Mouse (Mus musculus): ENCODE results near the gene Espl1. TPM values are rescaled to one million over a fixed set of nuclear protein-coding genes. Genes with fewer than 3 reads are reported as not detected.
A peak's percentile ranks its signal among the peaks of the same experiment; 100 is the strongest.

The Espl1 gene
- polyA plus RNA-seq, 1 experiment, result not detected

DNA sequence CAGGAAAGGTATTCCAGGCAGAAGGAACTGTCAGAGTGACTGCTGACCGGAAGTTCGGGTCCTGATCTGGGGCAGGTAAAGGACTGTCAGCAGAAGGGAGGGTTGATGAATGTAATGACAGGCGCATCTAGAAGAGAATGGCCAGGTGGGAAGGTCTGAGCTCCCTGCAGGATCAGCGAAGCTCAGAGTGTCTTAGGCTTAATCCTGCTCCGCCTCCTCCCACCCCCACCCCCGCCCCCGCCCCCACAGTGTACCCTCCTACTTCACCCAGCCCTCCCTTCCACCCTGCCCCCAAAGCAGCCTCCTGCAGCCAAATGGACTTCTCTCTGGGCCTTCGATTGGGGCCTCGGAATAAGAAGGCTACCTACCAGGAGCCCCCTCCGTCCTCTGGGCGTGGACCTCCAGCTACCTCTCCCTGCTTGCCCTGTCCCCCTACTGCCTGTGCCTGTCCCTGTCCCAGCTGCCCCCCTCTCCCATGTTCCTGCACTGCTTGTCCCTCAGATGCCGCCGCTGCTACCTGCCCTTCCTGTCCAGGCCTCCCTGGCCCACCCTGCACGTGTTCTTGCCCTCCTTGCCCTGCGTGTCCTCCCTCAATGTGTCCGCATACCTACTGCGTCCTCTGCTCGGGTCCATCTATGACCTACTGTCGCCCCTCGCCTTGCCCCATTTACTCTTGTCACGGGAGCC is 25.6 kb upstream of the Espl1 start, which contains the start of gene Gm9918:
Gm9918 (plus strand) TSS at position 290 of the 687 bp plus-strand sequence.
- no peak within 1 kb of the TSS for H3K27ac ChIP-seq (ENCODE audit: insufficient read depth, low read depth, low read length)
- H3K4me3 ChIP-seq (ENCODE audit: insufficient read depth, low read depth, low read length), result no peak within 1 kb of the TSS
- WGBS, result 29% methylated on average over 21 of the region's 21 CpGs
- TF ChIP-seq POLR2A (IDR thresholded peaks at IDR 0.05; ENCODE audit: insufficient read depth, low read depth, low read length) (no peak), CTCF (IDR thresholded peaks at IDR 0.05; ENCODE audit: insufficient read depth, low read depth, low read length) (no peak)
- H3K4me1 ChIP-seq (ENCODE audit: control insufficient read depth, insufficient read depth, low read length), result no peaks in the 10 kb centered on the region

DNA sequence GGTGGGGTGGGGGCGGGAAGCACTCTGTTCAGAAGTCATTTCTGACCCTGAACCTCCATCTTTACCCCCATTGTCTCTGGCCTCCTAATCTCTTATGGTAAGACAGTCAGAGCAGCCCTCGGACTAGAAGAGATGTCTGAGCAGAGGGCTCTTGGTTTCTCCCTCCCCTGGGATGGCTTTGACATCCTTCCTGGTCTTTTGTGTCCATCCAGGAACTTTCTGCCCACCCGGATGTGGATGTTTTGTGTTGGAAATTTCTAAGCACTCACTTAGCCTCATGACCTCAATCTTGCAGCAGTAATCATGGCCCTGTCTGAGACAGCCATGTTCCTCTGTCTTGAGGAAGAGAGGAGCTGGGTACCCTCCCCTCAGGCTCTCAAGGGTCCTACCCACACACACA is 24.6 kb upstream of the Espl1 start:
- TF ChIP-seq CTCF (IDR thresholded peaks at IDR 0.05; ENCODE audit: insufficient read depth, low read depth, low read length) (no peak), POLR2A (IDR thresholded peaks at IDR 0.05; ENCODE audit: insufficient read depth, low read depth, low read length) (no peak)
- no peak overlapping the region for H3K27ac ChIP-seq (ENCODE audit: insufficient read depth, low read depth, low read length)
- no peaks in the 10 kb centered on the region for H3K4me1 ChIP-seq (ENCODE audit: control insufficient read depth, insufficient read depth, low read length)
- H3K4me3 ChIP-seq (ENCODE audit: insufficient read depth, low read depth, low read length), result no peak overlapping the region
- WGBS, result 41% methylated on average over 3 of the region's 3 CpGs

DNA sequence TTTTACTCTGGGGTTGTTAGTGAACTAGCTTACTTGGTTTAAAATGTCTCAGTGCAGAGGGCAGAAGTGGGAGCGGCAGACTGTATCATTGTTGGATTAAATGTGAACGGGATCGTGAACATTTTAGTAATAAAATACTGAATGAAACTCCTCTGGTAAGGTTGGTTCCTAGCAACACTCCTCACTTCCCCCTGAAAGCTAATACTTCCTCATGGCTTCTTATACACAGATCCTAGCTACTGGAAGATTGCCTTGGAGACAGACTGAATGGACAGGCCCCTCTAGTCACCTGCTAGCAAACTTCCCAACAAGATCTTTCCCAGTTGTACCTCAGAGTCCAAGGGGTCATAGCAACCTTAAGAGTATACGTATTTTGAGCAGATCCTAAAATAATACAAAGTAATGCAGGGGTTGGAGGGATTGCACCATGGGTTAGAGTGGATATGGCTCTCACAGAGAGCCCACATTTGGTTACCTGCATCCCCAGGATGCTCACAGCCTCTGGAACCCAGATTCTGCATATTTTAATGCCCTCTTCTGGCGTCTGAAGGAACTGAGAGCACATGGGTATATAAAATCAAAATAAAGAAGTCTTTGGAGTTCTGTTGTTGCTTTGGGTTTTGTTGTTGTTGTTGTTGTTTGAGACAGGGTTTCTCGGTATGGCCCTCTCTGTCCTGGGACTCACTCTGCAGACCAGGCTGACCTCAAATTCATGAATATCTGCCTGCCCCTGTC is 21.9 kb upstream of the Espl1 start:
- no peak for TF ChIP-seq POLR2A (IDR thresholded peaks at IDR 0.05; ENCODE audit: insufficient read depth, low read depth, low read length)
- no peak for TF ChIP-seq CTCF (IDR thresholded peaks at IDR 0.05; ENCODE audit: insufficient read depth, low read depth, low read length)
- WGBS, result 74% methylated on average over 6 of the region's 6 CpGs
- no peak overlapping the region for H3K4me3 ChIP-seq (ENCODE audit: insufficient read depth, low read depth, low read length)
- H3K4me1 ChIP-seq (ENCODE audit: control insufficient read depth, insufficient read depth, low read length), result peaks cover 5% of the 10 kb centered on the region
- no peak overlapping the region for H3K27ac ChIP-seq (ENCODE audit: insufficient read depth, low read depth, low read length)

DNA sequence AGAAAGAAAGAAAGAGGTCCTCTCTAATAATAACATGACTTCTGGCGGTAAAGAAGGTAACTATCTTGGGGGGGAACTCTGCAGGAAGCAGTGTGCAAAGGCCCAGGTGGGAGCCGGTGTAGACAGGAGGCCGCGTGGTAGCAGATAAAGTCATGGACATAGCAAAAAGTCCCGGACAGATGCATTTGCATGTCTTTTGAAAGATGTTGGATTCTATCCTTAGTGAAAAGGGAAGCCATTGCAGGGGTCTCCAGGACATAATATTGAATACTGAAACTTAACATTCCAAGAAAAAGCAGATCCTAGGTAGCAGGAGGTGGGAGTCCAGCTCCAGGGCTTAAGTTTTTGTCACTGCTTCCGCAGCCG is 17.4 kb upstream of the Espl1 start:
- peaks cover 21% of the 10 kb centered on the region for H3K4me1 ChIP-seq (ENCODE audit: control insufficient read depth, insufficient read depth, low read length)
- peak overlapping the region; percentile 98 for H3K4me3 ChIP-seq (ENCODE audit: insufficient read depth, low read depth, low read length)
- 37% methylated on average over 7 of the region's 7 CpGs for WGBS
- no peak overlapping the region for H3K27ac ChIP-seq (ENCODE audit: insufficient read depth, low read depth, low read length)
- TF ChIP-seq CTCF (IDR thresholded peaks at IDR 0.05; ENCODE audit: insufficient read depth, low read depth, low read length) (no peak), POLR2A (IDR thresholded peaks at IDR 0.05; ENCODE audit: insufficient read depth, low read depth, low read length) (no peak)

DNA sequence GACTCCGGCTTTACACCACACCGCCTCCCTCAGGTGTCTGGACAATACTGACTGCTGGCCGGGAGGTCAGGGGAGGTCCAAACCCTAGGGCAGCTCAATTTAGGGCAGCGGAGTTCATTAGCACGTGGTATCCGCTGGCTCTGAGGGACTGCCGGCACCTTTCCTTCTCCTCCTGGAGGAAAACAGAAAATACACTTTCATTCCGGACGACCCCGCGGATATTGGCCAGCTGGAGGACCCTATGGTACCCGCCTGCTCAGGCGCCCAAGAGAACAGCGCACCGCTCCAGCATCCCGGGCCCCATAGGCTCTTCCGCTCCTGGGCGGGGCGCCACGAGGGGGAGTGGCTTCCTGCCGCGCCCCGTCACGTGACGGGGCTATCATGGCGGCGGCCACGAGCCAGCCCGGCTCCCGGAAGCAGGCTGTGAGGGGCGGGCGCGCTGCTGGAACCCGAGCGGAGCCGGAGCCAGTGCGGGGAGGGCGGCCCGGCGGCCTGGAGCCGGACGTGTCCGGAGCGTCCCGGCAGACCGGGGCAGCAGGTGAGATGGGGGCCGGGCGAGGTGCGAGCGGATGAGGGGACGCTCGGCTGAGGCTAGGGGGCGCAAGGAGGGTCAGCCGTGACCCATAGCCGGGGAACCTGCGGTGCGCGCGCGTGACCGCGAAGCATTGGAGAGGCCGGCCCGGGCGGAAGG is 16.8 kb upstream of the Espl1 start, which contains the start of gene Mfsd5:
Mfsd5 (plus strand) TSS at position 363 of the 691 bp plus-strand sequence.
- H3K4me1 ChIP-seq (ENCODE audit: control insufficient read depth, insufficient read depth, low read length), result peaks cover 21% of the 10 kb centered on the region
- peak within 1 kb of the TSS; percentile 43 for H3K27ac ChIP-seq (ENCODE audit: insufficient read depth, low read depth, low read length)
- H3K4me3 ChIP-seq (ENCODE audit: insufficient read depth, low read depth, low read length), result peak within 1 kb of the TSS; percentile 98
- WGBS, result under 1% methylated on average over 65 of the region's 65 CpGs
- TF ChIP-seq POLR2A (IDR thresholded peaks at IDR 0.05; ENCODE audit: insufficient read depth, low read depth, low read length), result peak; percentile 92
- 0 out of 2 replicates have a peak, but pooled peaks have one; percentile 7 for TF ChIP-seq CTCF (IDR thresholded peaks at IDR 0.05; ENCODE audit: insufficient read depth, low read depth, low read length)

DNA sequence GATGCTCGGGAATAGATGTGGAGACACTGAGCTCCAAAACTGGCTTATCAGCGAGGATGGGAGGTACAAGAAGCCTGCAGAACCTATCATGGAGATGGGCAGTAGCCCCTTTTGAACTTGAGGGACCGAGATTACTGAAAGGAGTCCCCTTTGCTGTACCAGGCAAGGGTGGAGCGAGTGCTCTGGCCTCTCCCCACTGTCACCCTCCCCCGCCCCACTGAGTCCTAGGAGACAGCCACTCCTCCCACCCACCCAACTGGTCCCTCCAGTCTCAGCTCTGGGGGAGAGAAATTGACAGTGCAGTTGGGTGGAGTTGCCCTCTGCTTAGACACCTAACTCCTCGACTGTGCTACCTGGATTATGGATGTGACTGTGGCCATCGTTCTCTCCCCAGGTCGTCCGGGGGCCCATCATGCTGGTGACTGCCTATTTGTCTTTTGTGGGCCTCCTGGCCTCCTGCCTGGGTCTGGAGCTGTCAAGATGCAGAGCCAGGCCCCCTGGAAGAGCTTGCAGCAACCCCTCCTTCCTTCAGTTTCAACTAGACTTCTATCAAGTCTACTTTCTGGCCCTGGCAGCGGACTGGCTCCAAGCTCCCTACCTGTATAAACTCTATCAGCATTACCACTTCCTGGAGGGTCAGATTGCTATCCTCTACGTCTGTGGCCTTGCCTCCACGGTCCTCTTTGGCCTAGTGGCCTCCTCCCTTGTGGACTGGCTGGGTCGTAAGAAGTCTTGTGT is 16.1 kb upstream of the Espl1 start:
- Histone ChIP-seq H3K4me1 (ENCODE audit: control insufficient read depth, insufficient read depth, low read length) (peaks cover 21% of the 10 kb centered on the region), H3K4me3 (ENCODE audit: insufficient read depth, low read depth, low read length) (peak overlapping the region; percentile 98), H3K27ac (ENCODE audit: insufficient read depth, low read depth, low read length) (peak overlapping the region; percentile 43; the same call in 1 of the 2 replicates)
- no peak for TF ChIP-seq CTCF (IDR thresholded peaks at IDR 0.05; ENCODE audit: insufficient read depth, low read depth, low read length)
- no peak for TF ChIP-seq POLR2A (IDR thresholded peaks at IDR 0.05; ENCODE audit: insufficient read depth, low read depth, low read length)
- WGBS, result 25% methylated on average over 13 of the region's 13 CpGs

DNA sequence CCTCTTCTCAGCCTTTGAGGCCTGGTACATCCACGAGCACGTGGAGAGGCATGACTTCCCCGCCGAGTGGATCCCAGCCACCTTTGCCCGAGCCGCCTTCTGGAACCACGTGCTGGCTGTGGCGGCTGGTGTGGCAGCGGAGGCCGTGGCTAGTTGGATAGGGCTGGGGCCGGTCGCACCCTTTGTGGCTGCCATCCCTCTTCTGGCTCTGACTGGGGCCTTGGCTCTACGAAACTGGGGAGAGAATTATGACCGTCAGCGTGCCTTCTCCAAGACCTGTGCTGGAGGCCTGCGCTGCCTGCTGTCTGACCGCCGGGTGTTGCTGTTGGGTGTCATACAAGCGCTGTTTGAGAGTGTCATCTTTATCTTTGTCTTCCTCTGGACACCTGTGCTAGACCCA is 15.4 kb upstream of the Espl1 start:
- H3K27ac ChIP-seq (ENCODE audit: insufficient read depth, low read depth, low read length), result no peak overlapping the region
- H3K4me1 ChIP-seq (ENCODE audit: control insufficient read depth, insufficient read depth, low read length), result peaks cover 21% of the 10 kb centered on the region
- TF ChIP-seq CTCF (IDR thresholded peaks at IDR 0.05; ENCODE audit: insufficient read depth, low read depth, low read length) (no peak), POLR2A (IDR thresholded peaks at IDR 0.05; ENCODE audit: insufficient read depth, low read depth, low read length) (no peak)
- 95% methylated on average over 19 of the region's 19 CpGs for WGBS
- H3K4me3 ChIP-seq (ENCODE audit: insufficient read depth, low read depth, low read length), result no peak overlapping the region

DNA sequence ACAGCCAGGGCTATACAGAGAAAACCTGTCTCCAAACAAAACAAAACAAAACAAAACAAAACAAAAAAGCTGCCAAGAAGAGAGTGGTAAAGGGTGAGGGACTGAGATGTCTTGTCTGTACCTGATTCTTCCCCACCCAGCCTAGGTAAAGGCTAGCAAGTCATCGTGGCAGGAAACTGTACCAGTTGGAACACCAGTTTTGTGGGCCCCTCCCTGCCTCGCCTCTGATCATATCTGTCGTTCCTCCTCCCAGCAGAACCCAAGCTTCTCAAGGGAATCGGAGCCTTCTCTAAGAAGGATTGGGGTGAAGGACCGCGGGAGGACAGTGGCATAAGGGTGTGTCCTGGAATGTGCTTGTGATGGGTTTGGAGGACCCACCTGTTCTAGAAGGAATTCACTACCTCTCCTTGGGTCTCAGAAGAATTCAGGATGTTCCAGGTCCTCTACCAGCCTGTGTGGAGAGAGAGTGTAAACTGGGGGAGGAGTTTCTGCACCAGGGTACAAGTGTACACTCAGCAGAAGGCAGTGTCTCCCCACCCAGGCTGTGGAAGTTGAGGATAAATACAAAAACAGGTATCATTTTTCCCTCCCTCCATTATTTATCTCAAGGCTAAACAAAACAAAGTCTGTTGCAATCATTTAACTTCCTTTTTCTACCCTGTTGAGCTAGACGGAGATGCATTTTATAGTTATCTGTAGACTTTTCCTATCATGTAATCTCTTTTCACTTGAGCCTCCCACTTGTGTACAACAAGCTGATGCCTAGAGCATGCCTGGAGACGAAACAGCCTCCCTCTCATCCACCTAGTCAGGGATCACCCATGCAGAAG is 13.4 kb upstream of the Espl1 start:
- no peak for TF ChIP-seq CTCF (IDR thresholded peaks at IDR 0.05; ENCODE audit: insufficient read depth, low read depth, low read length)
- TF ChIP-seq POLR2A (IDR thresholded peaks at IDR 0.05; ENCODE audit: insufficient read depth, low read depth, low read length), result no peak
- WGBS, result 84% methylated on average over 8 of the region's 8 CpGs
- Histone ChIP-seq H3K27ac (ENCODE audit: insufficient read depth, low read depth, low read length) (no peak overlapping the region), H3K4me3 (ENCODE audit: insufficient read depth, low read depth, low read length) (no peak overlapping the region), H3K4me1 (ENCODE audit: control insufficient read depth, insufficient read depth, low read length) (peaks cover 21% of the 10 kb centered on the region)
